Mouse (Mus musculus) embryonic stem cell, embryonic (primary cell): ENCODE measurements around the gene Traf6.

Experiments used
- CTCF ChIA-PET, 4 experiments: fragments of 300-600 bp in 2 of 4; fragments of 350-600 bp in 2 of 4; sonication (Branson Sonifier 250); formaldehyde crosslinking; loops; one replicate each; lab custom pipeline; 2022; ENCODE audit warnings: inconsistent platforms in 2 of 4; lab: Charles Lee
- POLR2A ChIA-PET, 4 experiments: fragments of 300-600 bp in 2 of 4; fragments of 350-600 bp in 2 of 4; sonication (Branson Sonifier 250); formaldehyde crosslinking; loops; one replicate each; lab custom pipeline; 2022; ENCODE audit warnings: antibody characterized with exemption in 4 of 4, inconsistent platforms in 1 of 4; lab: Charles Lee

Traf6 gene

GRCm38 (mm10) chr2:101678236-101679021, at the start of gene Traf6:
TSS of gene Traf6 (plus strand) at chr2:101678429.
- ChIA-PET CTCF (interaction anchor here (0.6 to 1.3 kb wide), 7 partner anchors 11 to 407 kb away, joined by 3 to 7 read pairs (median 3); no protein-coding TSS in a partner anchor), POLR2A (interaction anchor here (0.6 to 0.9 kb wide), 4 partner anchors 18 to 589 kb away, joined by 3 to 6 read pairs (median 3); no protein-coding TSS in a partner anchor)

- ChIA-PET CTCF (no interaction called here), POLR2A (no interaction called here)
These were observed 39.0 kb upstream of the Traf6 start for GRCm38 (mm10) chr2:101638979-101639839.

- CTCF ChIA-PET, result interaction anchor here in 1 of 4 experiments (1.0 kb wide), 1 partner anchor 13 kb away, joined by 3 read pairs; no protein-coding TSS in a partner anchor
- POLR2A ChIA-PET, result no interaction called here
These were observed 38.3 kb upstream of the Traf6 start for GRCm38 (mm10) chr2:101639840-101640350.

GRCm38 (mm10) chr2:101645841-101646240, 32.4 kb upstream of the Traf6 start:
- ChIA-PET CTCF (interaction anchor here in 2 of 4 experiments (0.7 to 1.4 kb wide), 2 partner anchors 155 to 173 kb away, joined by 3 to 5 read pairs; no protein-coding TSS in a partner anchor), POLR2A (interaction anchor here in 1 of 4 experiments (0.6 kb wide), 1 partner anchor 235 kb away, joined by 3 read pairs; no protein-coding TSS in a partner anchor)

- POLR2A ChIA-PET, result interaction anchor here in 1 of 4 experiments (1.5 kb wide), 1 partner anchor 48 kb away, joined by 3 read pairs; no protein-coding TSS in a partner anchor
- CTCF ChIA-PET, result no interaction called here
These were observed 29.9 kb upstream of the Traf6 start for GRCm38 (mm10) chr2:101648361-101648760.

GRCm38 (mm10) chr2:101649114-101649671, 29.0 kb upstream of the Traf6 start, which contains the start of the genes Rag1 and B230118H07Rik:
TSS of gene Rag1 (minus strand) at chr2:101649501.
TSS of gene B230118H07Rik (minus strand) at chr2:101649532.
- ChIA-PET POLR2A (interaction anchor here in 2 of 4 experiments (0.6 to 1.5 kb wide), 2 partner anchors 49 to 161 kb away, joined by 3 read pairs; no protein-coding TSS in a partner anchor), CTCF (interaction anchor here in 1 of 4 experiments (1.1 kb wide), 1 partner anchor 177 kb away, joined by 5 read pairs; no protein-coding TSS in a partner anchor)

GRCm38 (mm10) chr2:101650446-101650845, 27.8 kb upstream of the Traf6 start:
- POLR2A ChIA-PET, result interaction anchor here in 1 of 4 experiments (0.7 kb wide), 1 partner anchor 424 kb away, joined by 3 read pairs; no protein-coding TSS in a partner anchor
- CTCF ChIA-PET, result no interaction called here

- ChIA-PET POLR2A (interaction anchor here in 1 of 4 experiments (0.6 kb wide), 1 partner anchor 115 kb away, joined by 3 read pairs; no protein-coding TSS in a partner anchor), CTCF (interaction anchor here (0.5 to 1.4 kb wide), 27 partner anchors 9 to 1229 kb away, joined by 3 to 23 read pairs (median 3); no protein-coding TSS in a partner anchor)
These were observed 25.9 kb upstream of the Traf6 start for GRCm38 (mm10) chr2:101652204-101652920.

GRCm38 (mm10) chr2:101652921-101653597, 25.2 kb upstream of the Traf6 start:
- ChIA-PET POLR2A (interaction anchor here in 1 of 4 experiments (0.6 kb wide), 1 partner anchor 116 kb away, joined by 3 read pairs; no protein-coding TSS in a partner anchor), CTCF (interaction anchor here (0.5 to 1.4 kb wide), 29 partner anchors 10 to 1229 kb away, joined by 3 to 23 read pairs (median 3); no protein-coding TSS in a partner anchor)

GRCm38 (mm10) chr2:101660536-101660935, 17.7 kb upstream of the Traf6 start:
- CTCF ChIA-PET, result no interaction called here
- POLR2A ChIA-PET, result no interaction called here

GRCm38 (mm10) chr2:101665058-101665702, 13.0 kb upstream of the Traf6 start:
- ChIA-PET POLR2A (interaction anchor here in 1 of 4 experiments (0.8 kb wide), 1 partner anchor 767 kb away, joined by 3 read pairs; no protein-coding TSS in a partner anchor), CTCF (interaction anchor here (0.6 to 2.7 kb wide), 16 partner anchors 11 to 1241 kb away, joined by 3 to 12 read pairs (median 4); no protein-coding TSS in a partner anchor)

- CTCF ChIA-PET, result interaction anchor here (0.6 to 2.7 kb wide), 14 partner anchors 11 to 448 kb away, joined by 3 to 12 read pairs (median 4); no protein-coding TSS in a partner anchor
- POLR2A ChIA-PET, result interaction anchor here in 1 of 4 experiments (0.8 kb wide), 1 partner anchor 767 kb away, joined by 3 read pairs; no protein-coding TSS in a partner anchor
These were observed 12.5 kb upstream of the Traf6 start for GRCm38 (mm10) chr2:101665703-101666092.

GRCm38 (mm10) chr2:101668751-101669150, 9.5 kb upstream of the Traf6 start:
- ChIA-PET CTCF (no interaction called here), POLR2A (no interaction called here)

GRCm38 (mm10) chr2:101673547-101673946, 4.7 kb upstream of the Traf6 start:
- ChIA-PET CTCF (no interaction called here), POLR2A (interaction anchor here in 1 of 4 experiments (0.6 kb wide), 1 partner anchor 87 kb away, joined by 3 read pairs; no protein-coding TSS in a partner anchor)

- CTCF ChIA-PET, result interaction anchor here in 3 of 4 experiments (0.6 to 1.1 kb wide), 4 partner anchors 14 to 255 kb away, joined by 3 to 7 read pairs (median 4); no protein-coding TSS in a partner anchor
- POLR2A ChIA-PET, result interaction anchor here (0.6 to 0.9 kb wide), 5 partner anchors 14 to 590 kb away, joined by 3 to 6 read pairs (median 3); no protein-coding TSS in a partner anchor
These were observed 1.0 kb downstream of the Traf6 start for GRCm38 (mm10) chr2:101679164-101679784.
